Mouse (Mus musculus) E14TG2a.4 (cell line): Measurements from ENCODE around the gene Uso1.
A peak's percentile ranks its signal among the peaks of the same experiment; 100 is the strongest.
"Not testable (repeated sequence)": the region's sequence is repeated elsewhere in the genome, so short reads cannot be mapped to it uniquely, and the experiment has no call there.

Source experiments
- H3K27me3 ChIP-seq: 2 replicates; pipeline ENCODE4 v1.6.1; 2014; ENCODE audit warnings: low read length, control low read depth; ENCODE audit not compliant: insufficient read depth
- H3K36me3 ChIP-seq: 2 replicates; pipeline ENCODE4 v1.6.1; 2014; ENCODE audit warnings: low read length, control low read depth; ENCODE audit not compliant: insufficient read depth
- H3K4me1 ChIP-seq: replicated peaks from 2 replicates; pipeline ENCODE4 v1.6.1; 2014; ENCODE audit warnings: low read depth, low read length, control low read depth
- H3K4me3 ChIP-seq: replicated peaks from 2 replicates; pipeline ENCODE4 v1.5.1; 2014; ENCODE audit warnings: mild to moderate bottlenecking, low read length
- H3K9me3 ChIP-seq: 2 replicates; pipeline ENCODE4 v1.6.1; 2014; ENCODE audit warnings: low read length, control low read depth
- CTCF ChIP-seq: conservative IDR thresholded peaks from 2 replicates; pipeline ENCODE4 v1.5.1; 2014; ENCODE audit warnings: low read length
- NANOG ChIP-seq: IDR thresholded peaks from 2 replicates; pipeline ENCODE4 v1.6.1; 2014; ENCODE audit warnings: borderline replicate concordance, low read length, mixed read lengths
- POU5F1 ChIP-seq: IDR thresholded peaks from 2 replicates; pipeline ENCODE4 v1.6.1; 2014; ENCODE audit warnings: low read length, borderline replicate concordance

Uso1 gene

GRCm38 (mm10) chr5:92149330-92149982 lies 11.7 kb downstream of the Uso1 start:
- peaks cover 30% of the 10 kb centered on the region for H3K36me3 ChIP-seq
- no peaks in the 10 kb centered on the region for H3K9me3 ChIP-seq

GRCm38 (mm10) chr5:92154861-92155260 lies 17.1 kb downstream of the Uso1 start:
- peaks cover 31% of the 10 kb centered on the region for H3K36me3 ChIP-seq
- H3K27me3 ChIP-seq, result no peaks in the 10 kb centered on the region
- H3K4me3 ChIP-seq, result no peak overlapping the region
- peaks cover 23% of the 10 kb centered on the region for H3K4me1 ChIP-seq
- TF ChIP-seq CTCF, result no peak
- TF ChIP-seq POU5F1, result no peak
- H3K9me3 ChIP-seq, result no peaks in the 10 kb centered on the region

More at GRCm38 (mm10) chr5:92149330-92149982, 11.7 kb downstream of the Uso1 start:
- Histone ChIP-seq H3K27me3 (no peaks in the 10 kb centered on the region), H3K4me1 (peaks cover 18% of the 10 kb centered on the region), H3K4me3 (no peak overlapping the region)
- TF ChIP-seq CTCF (no peak), POU5F1 (no peak), NANOG (no peak)

GRCm38 (mm10) chr5:92165976-92166375 lies 28.2 kb downstream of the Uso1 start:
- Histone ChIP-seq H3K4me3 (no peak overlapping the region), H3K4me1 (peaks cover 5% of the 10 kb centered on the region; the same call in 1 of the 2 replicates), H3K36me3 (peaks cover 57% of the 10 kb centered on the region), H3K9me3 (no peaks in the 10 kb centered on the region), H3K27me3 (no peaks in the 10 kb centered on the region)
- TF ChIP-seq NANOG (no peak), POU5F1 (no peak), CTCF (no peak)

- TF ChIP-seq POU5F1, result no peak
- TF ChIP-seq CTCF, result no peak
- TF ChIP-seq NANOG, result no peak
- Histone ChIP-seq H3K27me3 (no peaks in the 10 kb centered on the region), H3K4me3 (no peak overlapping the region), H3K36me3 (peaks cover 82% of the 10 kb centered on the region), H3K4me1 (no peaks in the 10 kb centered on the region), H3K9me3 (no peaks in the 10 kb centered on the region)
These were observed 45.5 kb downstream of the Uso1 start for GRCm38 (mm10) chr5:92183071-92183830.

- Histone ChIP-seq H3K9me3 (no peaks in the 10 kb centered on the region), H3K4me3 (no peak overlapping the region), H3K4me1 (no peaks in the 10 kb centered on the region), H3K27me3 (no peaks in the 10 kb centered on the region), H3K36me3 (peaks cover 80% of the 10 kb centered on the region)
- TF ChIP-seq CTCF (no peak), NANOG (no peak), POU5F1 (no peak)
These were observed 51.2 kb downstream of the Uso1 start for GRCm38 (mm10) chr5:92188881-92189483.

- H3K27me3 ChIP-seq, H3K9me3 ChIP-seq: not testable (repeated sequence)
- TF ChIP-seq CTCF, result peak; percentile 31
These were observed 58.0 kb downstream of the Uso1 start for GRCm38 (mm10) chr5:92195716-92196115.

GRCm38 (mm10) chr5:92196895-92197811 lies 59.4 kb downstream of the Uso1 start:
- H3K4me3 ChIP-seq, result no peak overlapping the region
- H3K27me3 ChIP-seq, result no peaks in the 10 kb centered on the region
- peaks cover 97% of the 10 kb centered on the region for H3K36me3 ChIP-seq
- TF ChIP-seq POU5F1 (no peak), CTCF (no peak), NANOG (no peak)
- H3K9me3 ChIP-seq, result no peaks in the 10 kb centered on the region
- H3K4me1 ChIP-seq, result no peaks in the 10 kb centered on the region

More at GRCm38 (mm10) chr5:92195716-92196115, 58.0 kb downstream of the Uso1 start:
- peaks cover 90% of the 10 kb centered on the region for H3K36me3 ChIP-seq
- not testable (repeated sequence) for H3K4me1 ChIP-seq, H3K4me3 ChIP-seq

- no peak overlapping the region for H3K4me3 ChIP-seq
- H3K4me1 ChIP-seq, result no peaks in the 10 kb centered on the region
- H3K36me3 ChIP-seq, result peaks cover 96% of the 10 kb centered on the region
- TF ChIP-seq NANOG (no peak), CTCF (no peak), POU5F1 (no peak)
- H3K27me3 ChIP-seq, result no peaks in the 10 kb centered on the region
- no peaks in the 10 kb centered on the region for H3K9me3 ChIP-seq
These were observed 60.5 kb downstream of the Uso1 start for GRCm38 (mm10) chr5:92198266-92198665.
